Mouse (Mus musculus) kidney, adult 18-20 months (tissue): ENCODE measurements at regions not wholly inside any gene's neighbourhood (a gene's known extent, or its start where the extent isn't known, plus 50 kb on each side); places are given as distances from the start of the nearest gene placed in this dataset.

Experiments
- DNase-seq: peaks from one replicate; pipeline ENCODE4 v3.0.0; 2021

- DNase-seq: peak; percentile 9
Observed at GRCm38 (mm10) chr19:54248256-54248936, 204.4 kb downstream of the Adra2a start.

GRCm38 (mm10) chr19:54252145-54252664 is 208.3 kb downstream of the Adra2a start:
- no peak for DNase-seq

- DNase-seq: no peak
Observed at GRCm38 (mm10) chr19:54257889-54258288, 213.9 kb downstream of the Adra2a start.

- no peak for DNase-seq
Observed at GRCm38 (mm10) chr19:54259175-54259574, 215.2 kb downstream of the Adra2a start.

GRCm38 (mm10) chr19:54277368-54277767 is 233.4 kb downstream of the Adra2a start:
- DNase-seq: no peak

GRCm38 (mm10) chr19:54285481-54285880 is 241.5 kb downstream of the Adra2a start:
- DNase-seq: no peak

- no peak for DNase-seq
Observed at GRCm38 (mm10) chr19:54297663-54298388, 253.9 kb downstream of the Adra2a start.

GRCm38 (mm10) chr19:54311289-54311688 is 267.3 kb downstream of the Adra2a start:
- DNase-seq: no peak

- no peak for DNase-seq
Observed at GRCm38 (mm10) chr19:54311723-54312122, 267.8 kb downstream of the Adra2a start.

GRCm38 (mm10) chr19:54323276-54323675 is 279.3 kb downstream of the Adra2a start:
- DNase-seq: no peak

GRCm38 (mm10) chr19:54324991-54325390 is 281.0 kb downstream of the Adra2a start:
- no peak for DNase-seq

GRCm38 (mm10) chr19:54332140-54332539 is 288.2 kb downstream of the Adra2a start:
- DNase-seq: no peak

GRCm38 (mm10) chr19:54340778-54341291 is 296.9 kb downstream of the Adra2a start:
- no peak for DNase-seq

- DNase-seq: no peak
Observed at GRCm38 (mm10) chr19:54359731-54360130, 315.8 kb downstream of the Adra2a start.

- no peak for DNase-seq
Observed at GRCm38 (mm10) chr19:54360660-54361059, 316.7 kb downstream of the Adra2a start.

GRCm38 (mm10) chr19:54385101-54385500 is 341.1 kb downstream of the Adra2a start:
- DNase-seq: no peak

GRCm38 (mm10) chr19:54391406-54391805 is 347.5 kb downstream of the Adra2a start:
- DNase-seq: no peak

GRCm38 (mm10) chr19:54399651-54400050 is 355.7 kb downstream of the Adra2a start:
- no peak for DNase-seq

- DNase-seq: no peak
Observed at GRCm38 (mm10) chr19:54407904-54408303, 364.0 kb downstream of the Adra2a start.

GRCm38 (mm10) chr19:54429062-54429461 is 385.1 kb downstream of the Adra2a start:
- no peak for DNase-seq

GRCm38 (mm10) chr19:54440713-54441112 is 396.8 kb downstream of the Adra2a start:
- DNase-seq: no peak

GRCm38 (mm10) chr19:54460426-54461170 is 416.6 kb downstream of the Adra2a start:
- DNase-seq: no peak

GRCm38 (mm10) chr19:54462480-54462879 is 418.5 kb downstream of the Adra2a start:
- DNase-seq: no peak
